Mouse (Mus musculus) forebrain, postnatal 0 days (tissue): Measurements from ENCODE around the gene Ube3b. TPM values are rescaled to one million over a fixed set of nuclear protein-coding genes. Genes with fewer than 3 reads are reported as not detected.

Experiments
- ATAC-seq: fragments of 200-750 bp; cut with Nextera tagmentation; 2 replicates; pipeline ENCODE4 v1.8.0; 2017; ENCODE audit warnings: mild to moderate bottlenecking, moderate library complexity
- DNase-seq: peaks from one replicate; pipeline ENCODE4 v3.0.0-alpha.2; 2015
- H3K27ac ChIP-seq: fragments of 300-500 bp; sonication (generic); 2 replicates; pipeline ENCODE4 v1.5.1; 2014; ENCODE audit warnings: low read depth, mild to moderate bottlenecking, antibody characterized with exemption, low read length, moderate library complexity, mixed read lengths
- H3K27me3 ChIP-seq: fragments of 300-500 bp; sonication (generic); 2 replicates; pipeline ENCODE4 v1.6.1; 2014; ENCODE audit warnings: mild to moderate bottlenecking, low read length, mixed read lengths; ENCODE audit not compliant: insufficient read depth
- H3K36me3 ChIP-seq: fragments of 300-500 bp; sonication (generic); 2 replicates; pipeline ENCODE4 v1.6.1; 2014; ENCODE audit warnings: mild to moderate bottlenecking, moderate library complexity; ENCODE audit not compliant: insufficient read depth
- H3K4me1 ChIP-seq: fragments of 300-500 bp; sonication (generic); 2 replicates; pipeline ENCODE4 v1.6.1; 2014; ENCODE audit warnings: antibody characterized with exemption; ENCODE audit not compliant: insufficient read depth
- H3K4me2 ChIP-seq: fragments of 300-500 bp; sonication (generic); 2 replicates; pipeline ENCODE4 v1.6.1; 2014; ENCODE audit warnings: low read depth, mild to moderate bottlenecking, moderate library complexity
- H3K4me3 ChIP-seq: fragments of 300-500 bp; sonication (generic); 2 replicates; pipeline ENCODE4 v1.5.1; 2014; ENCODE audit warnings: low read depth, low read length, mixed read lengths
- H3K9ac ChIP-seq: fragments of 300-500 bp; sonication (generic); 2 replicates; pipeline ENCODE4 v1.6.1; 2014; ENCODE audit warnings: mild to moderate bottlenecking
- H3K9me3 ChIP-seq: fragments of 300-500 bp; sonication (generic); 2 replicates; pipeline ENCODE4 v1.6.1; 2016; ENCODE audit warnings: low read length
- CTCF ChIP-seq: sonication (generic); IDR thresholded peaks from 2 replicates; pipeline ENCODE4 v1.5.1; 2016; ENCODE audit warnings: antibody characterized with exemption, control low read depth, low read depth
- WGBS: fragments of 180-500 bp; shearing (Covaris S2); extraction: QIAGEN DNeasy Blood & Tissue Kit; methylation state at CpG from one replicate; pipeline ENCODE4 v1.1.7; 2014; 5-methylcytosine and 5-hydroxymethylcytosine counted together
- polyA plus RNA-seq: library from polyadenylated mRNA; unstranded; fragments of >200 nt; fragmentation: Nextera tagmentation; extraction: Ambion mirVana; gene quantifications from 2 replicates; pipeline ENCODE4 v1.2.1, GENCODE M21; 2015
- total RNA-seq: library from RNA; depleted of rRNA; stranded (reverse); fragments of >200 nt; gene quantifications from 2 replicates; pipeline ENCODE4 v1.2.3, GENCODE M21; 2014

Ube3b gene
- total and polyA plus RNA-seq, 2 experiments from 2014 or later, result 35.2 to 46.8 TPM

- H3K36me3 ChIP-seq, result peaks cover 98% of the 10 kb centered on the region
- DNase-seq (no peak), ATAC-seq (no peak)
- no peaks in the 10 kb centered on the region for H3K27me3 ChIP-seq
- no peak for TF ChIP-seq CTCF
- H3K9me3 ChIP-seq, result no peaks in the 10 kb centered on the region
- H3K27ac ChIP-seq, result no peak overlapping the region
- WGBS, result 89% methylated on average over 23 of the region's 23 CpGs
- no peak overlapping the region for H3K4me3 ChIP-seq
- no peak overlapping the region for H3K4me2 ChIP-seq
- H3K4me1 ChIP-seq, result no peaks in the 10 kb centered on the region
- H3K9ac ChIP-seq, result no peak overlapping the region
Observed at GRCm38 (mm10) chr5:114412361-114412998, 32.1 kb downstream of the Ube3b start.

DNA sequence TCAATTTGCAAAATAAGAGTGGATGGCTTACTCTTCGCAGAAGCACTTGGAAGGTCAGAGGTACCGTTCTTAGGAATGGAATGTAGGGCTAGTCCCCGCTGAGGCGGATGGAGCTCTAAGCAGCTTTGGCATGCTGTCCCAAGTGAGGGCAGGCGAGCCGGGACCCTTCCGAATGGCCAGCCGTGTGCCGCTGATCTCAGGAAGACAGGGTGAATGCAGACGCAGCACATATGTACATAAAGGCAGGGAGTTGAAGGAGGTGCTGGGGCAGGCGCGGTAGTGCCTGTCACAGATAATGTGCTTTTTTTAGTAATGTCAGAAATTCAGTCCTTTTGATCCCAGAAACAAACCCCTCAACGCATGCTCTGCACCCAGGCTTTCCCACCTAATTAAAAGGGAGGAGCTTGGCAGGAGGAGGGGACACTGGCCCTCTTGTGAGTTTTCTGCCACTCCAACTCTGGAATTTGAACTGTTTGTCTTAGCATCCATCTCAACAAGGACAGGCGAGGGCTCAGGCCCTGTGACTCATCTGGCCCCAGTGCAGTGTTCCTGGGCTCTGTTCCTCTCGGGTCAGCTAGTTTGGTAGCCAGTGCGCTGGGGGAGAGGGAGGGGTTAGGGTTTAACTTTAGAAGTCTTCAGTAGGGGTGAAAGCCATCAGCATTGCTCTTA, 32.8 kb downstream of the Ube3b start:
- H3K4me3 ChIP-seq, result no peak overlapping the region
- H3K4me1 ChIP-seq, result no peaks in the 10 kb centered on the region
- whole genome bisulfite sequencing, result 80% methylated on average over 16 of the region's 16 CpGs
- no peak overlapping the region for H3K27ac ChIP-seq
- no peak overlapping the region for H3K9ac ChIP-seq
- H3K36me3 ChIP-seq, result peaks cover 98% of the 10 kb centered on the region
- ATAC-seq (no peak), DNase-seq (no peak)
- no peak overlapping the region for H3K4me2 ChIP-seq
- no peaks in the 10 kb centered on the region for H3K27me3 ChIP-seq
- no peaks in the 10 kb centered on the region for H3K9me3 ChIP-seq
- TF ChIP-seq CTCF, result no peak

DNA sequence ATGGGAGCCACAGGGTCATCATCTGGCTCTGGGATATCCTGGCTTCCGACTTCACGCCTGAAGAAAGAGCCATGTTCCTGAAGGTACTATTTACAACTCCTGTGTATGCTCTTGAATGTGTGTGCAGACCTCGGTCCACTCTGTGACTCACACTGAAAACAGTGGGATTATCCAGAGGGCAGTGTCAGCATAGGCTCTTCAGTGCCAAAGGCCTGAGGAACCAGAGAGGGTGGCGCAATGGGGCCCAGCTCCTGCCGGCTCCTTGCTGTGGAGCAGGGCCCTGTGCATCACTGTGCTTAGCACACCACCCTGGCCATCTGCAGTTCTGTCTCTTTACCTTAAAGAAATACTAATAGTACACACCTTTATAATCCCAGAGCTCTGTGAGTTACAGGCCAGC, 35.2 kb downstream of the Ube3b start:
- WGBS, result 92% methylated on average over 5 of the region's 5 CpGs
- no peak for TF ChIP-seq CTCF
- no peaks in the 10 kb centered on the region for H3K27me3 ChIP-seq

DNA sequence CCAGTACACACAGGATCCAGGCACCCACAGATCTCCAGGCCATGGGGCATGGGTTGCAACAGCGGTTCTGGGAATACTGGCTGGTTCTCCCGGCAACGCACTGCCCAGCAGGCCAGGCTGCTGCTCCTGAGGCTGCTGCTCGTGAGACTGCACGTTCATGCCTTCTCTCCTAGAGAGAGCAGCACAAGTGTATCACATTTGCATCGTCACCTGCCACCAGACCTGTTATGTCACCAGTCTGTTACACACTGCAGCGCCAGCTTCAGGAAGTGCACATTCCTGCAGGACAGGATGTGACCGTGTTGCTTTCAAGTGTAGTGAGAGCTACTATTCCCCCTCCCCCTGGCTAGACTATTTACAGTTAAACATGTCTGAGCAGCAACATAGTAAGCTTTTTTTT, 36.4 kb downstream of the Ube3b start:
- Histone ChIP-seq H3K36me3 (peaks cover 93% of the 10 kb centered on the region), H3K9me3 (no peaks in the 10 kb centered on the region), H3K4me3 (no peak overlapping the region), H3K27ac (no peak overlapping the region), H3K27me3 (no peaks in the 10 kb centered on the region), H3K4me2 (no peak overlapping the region), H3K9ac (no peak overlapping the region), H3K4me1 (no peaks in the 10 kb centered on the region)
- TF ChIP-seq CTCF, result no peak; the same call in 1 of the 2 replicates
- ATAC-seq, result no peak
- no peak for DNase-seq
- WGBS, result 89% methylated on average over 8 of the region's 8 CpGs

More for the DNA sequence above, 35.2 kb downstream of the Ube3b start:
- Histone ChIP-seq H3K4me2 (no peak overlapping the region), H3K36me3 (peaks cover 97% of the 10 kb centered on the region), H3K4me3 (no peak overlapping the region), H3K4me1 (no peaks in the 10 kb centered on the region), H3K27ac (no peak overlapping the region), H3K9ac (no peak overlapping the region), H3K9me3 (no peaks in the 10 kb centered on the region)
- ATAC-seq, result no peak
- no peak for DNase-seq

GRCm38 (mm10) chr5:114418541-114418940, 38.1 kb downstream of the Ube3b start:
- H3K4me1 ChIP-seq, result no peaks in the 10 kb centered on the region
- 88% methylated on average over 8 of the region's 8 CpGs for WGBS
- H3K27ac ChIP-seq, result no peak overlapping the region
- no peak for DNase-seq
- H3K4me2 ChIP-seq, result no peak overlapping the region
- TF ChIP-seq CTCF, result peak; percentile 67
- no peaks in the 10 kb centered on the region for H3K9me3 ChIP-seq
- H3K4me3 ChIP-seq, result no peak overlapping the region
- H3K9ac ChIP-seq, result no peak overlapping the region
- H3K27me3 ChIP-seq, result no peaks in the 10 kb centered on the region
- H3K36me3 ChIP-seq, result peaks cover 76% of the 10 kb centered on the region
- peak; percentile 59 for ATAC-seq

DNA sequence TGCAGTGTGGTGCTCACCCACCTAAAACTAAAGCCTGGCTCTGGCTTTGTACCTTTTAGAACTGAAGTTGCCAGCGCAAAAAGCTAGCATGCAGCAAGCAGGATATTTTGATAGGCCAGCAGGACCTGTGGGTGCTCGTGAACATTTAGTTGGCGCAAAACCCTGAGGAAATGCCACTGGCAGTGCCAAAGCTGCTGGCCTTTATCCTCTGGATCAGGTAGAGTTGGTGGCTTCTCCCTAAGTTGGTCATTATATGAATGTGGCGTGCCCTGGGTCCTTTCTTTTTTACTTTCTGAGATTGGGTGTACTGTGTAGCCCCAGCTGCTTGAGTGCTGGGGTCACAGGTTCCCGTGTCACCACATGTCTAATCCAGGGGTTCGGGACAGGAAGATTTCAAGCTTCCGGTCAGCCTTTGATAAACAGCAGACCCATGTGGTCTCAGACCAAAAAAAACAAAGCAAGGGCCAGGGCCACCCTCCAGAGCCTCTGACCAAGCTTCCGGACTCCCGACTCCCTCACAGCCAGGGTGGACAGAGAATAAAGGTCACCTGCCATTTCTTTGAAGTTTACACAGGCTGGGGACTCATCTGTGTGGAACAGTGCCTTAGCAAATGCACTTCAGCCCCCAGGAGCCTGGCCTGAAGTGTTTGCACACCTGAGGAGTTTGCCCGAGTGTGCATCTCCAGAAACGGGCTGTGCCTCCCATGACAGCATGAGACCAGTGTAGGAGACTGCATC, 41.3 kb downstream of the Ube3b start:
- Histone ChIP-seq H3K4me1 (no peaks in the 10 kb centered on the region), H3K27ac (no peak overlapping the region), H3K36me3 (peaks cover 45% of the 10 kb centered on the region), H3K27me3 (no peaks in the 10 kb centered on the region), H3K4me2 (no peak overlapping the region), H3K9ac (no peak overlapping the region), H3K9me3 (no peaks in the 10 kb centered on the region), H3K4me3 (no peak overlapping the region)
- no peak for DNase-seq
- TF ChIP-seq CTCF, result no peak
- no peak for ATAC-seq
- 81% methylated on average over 11 of the region's 11 CpGs for WGBS

GRCm38 (mm10) chr5:114422591-114422990, 42.2 kb downstream of the Ube3b start:
- DNase-seq (no peak), ATAC-seq (no peak)
- WGBS, result 52% methylated on average over 5 of the region's 5 CpGs

More at GRCm38 (mm10) chr5:114422591-114422990, 42.2 kb downstream of the Ube3b start:
- no peak overlapping the region for H3K27ac ChIP-seq
- no peaks in the 10 kb centered on the region for H3K27me3 ChIP-seq
- no peak overlapping the region for H3K4me3 ChIP-seq
- no peak overlapping the region for H3K9ac ChIP-seq
- H3K9me3 ChIP-seq, result no peaks in the 10 kb centered on the region
- H3K4me2 ChIP-seq, result no peak overlapping the region
- no peaks in the 10 kb centered on the region for H3K4me1 ChIP-seq
- H3K36me3 ChIP-seq, result peaks cover 37% of the 10 kb centered on the region
- TF ChIP-seq CTCF, result no peak
